Mouse (Mus musculus): ENCODE data around the gene Bcl9. TPM values are rescaled to one million over a fixed set of nuclear protein-coding genes. Genes with fewer than 3 reads are reported as not detected.

The Bcl9 gene
- total and polyA plus RNA-seq, 3 experiments, result 1.1 to 13.5 (median 3.3) TPM

GRCm38 (mm10) chr3:97223261-97223660, 74.5 kb downstream of the Bcl9 start:
- H3K9me3 ChIP-seq (replicated peaks; ENCODE audit: low read length), result no peaks in the 10 kb centered on the region
- peaks cover 13 to 47% of the 10 kb centered on the region in 2 experiments for H3K4me1 ChIP-seq (ENCODE audit: control insufficient read depth in 1 of 2, insufficient read depth in 2 of 2)
- peak; percentile 66 for DNase-seq (ENCODE audit: extremely low read depth)
- no peak overlapping the region for H3K27ac ChIP-seq (ENCODE audit: insufficient read depth, low read depth)
- in situ Hi-C loops (cut with MboI; ENCODE audit: low pct_ligation_motif_present, low pct_unique_long_range_greater_than_20kb, low sequenced_read_pairs), result no loop called here
- H3K4me3 ChIP-seq (replicated peaks in 1 of 3; ENCODE audit: low read depth in 2 of 3, low read length in 2 of 3, poor library complexity in 1 of 3), result no peak overlapping the region
- H3K79me2 ChIP-seq (replicated peaks; ENCODE audit: control insufficient read depth, extremely low read depth, insufficient read depth, poor library complexity, severe bottlenecking), result no peaks in the 10 kb centered on the region; the same call in 1 of the 2 replicates
- dilution Hi-C loops (cut with MboI; ENCODE audit: extremely low pct_ligation_motif_present, extremely low pct_unique_long_range_greater_than_20kb, low sequenced_read_pairs), result no loop called here
- 0 out of 2 replicates have a peak overlapping the region, but pooled peaks have one; percentile 4 for H3K4me2 ChIP-seq (ENCODE audit: insufficient read depth, low read depth, poor library complexity, severe bottlenecking)
- no peaks in the 10 kb centered on the region for H3K27me3 ChIP-seq (replicated peaks)
- peak; percentile 72 for TF ChIP-seq ETS1 (conservative IDR thresholded peaks at IDR 0.05; ENCODE audit: low read depth, low read length)
- no peak for TF ChIP-seq USF1 (IDR thresholded peaks at IDR 0.05; ENCODE audit: low read depth, low read length)
- TF ChIP-seq BHLHE40 (IDR thresholded peaks at IDR 0.05; ENCODE audit: low read depth, low read length), result peak; percentile 78
- TF ChIP-seq POLR2A (IDR thresholded peaks at IDR 0.05; ENCODE audit: low read depth, low read length), result no peak
- no peak for TF ChIP-seq POLR2AphosphoS2 (IDR thresholded peaks at IDR 0.05; ENCODE audit: low read depth, low read length)
- TF ChIP-seq MAX (IDR thresholded peaks at IDR 0.05; ENCODE audit: low read length), result 0 out of 2 replicates have a peak, but pooled peaks have one; percentile 13
- TF ChIP-seq JUN (IDR thresholded peaks at IDR 0.05; ENCODE audit: insufficient read depth, low read depth, low read length), result no peak
- 0 out of 2 replicates have a peak, but pooled peaks have one; percentile 15 for TF ChIP-seq TCF12 (IDR thresholded peaks at IDR 0.05; ENCODE audit: low read depth, low read length)
- no peak overlapping the region for H3K9ac ChIP-seq (ENCODE audit: insufficient read depth, low read depth)
- H3K36me3 ChIP-seq (replicated peaks in 1 of 2; ENCODE audit: control insufficient read depth in 1 of 2, insufficient read depth in 1 of 2, low read length in 1 of 2), result peaks cover 7 to 43% of the 10 kb centered on the region in 2 experiments

GRCm38 (mm10) chr3:97215526-97215925, 82.2 kb downstream of the Bcl9 start:
- no peak for DNase-seq (ENCODE audit: extremely low read depth)
- Histone ChIP-seq H3K9me3 (replicated peaks; ENCODE audit: low read length) (no peaks in the 10 kb centered on the region), H3K4me1 (ENCODE audit: control insufficient read depth in 1 of 2, insufficient read depth in 2 of 2) (peaks cover 0 to 10% of the 10 kb centered on the region in 2 experiments; a peak in 2 of 4 replicates), H3K9ac (ENCODE audit: insufficient read depth, low read depth) (no peak overlapping the region), H3K4me3 (replicated peaks in 1 of 3; ENCODE audit: low read depth in 2 of 3, low read length in 2 of 3, poor library complexity in 1 of 3) (no peak overlapping the region), H3K79me2 (replicated peaks; ENCODE audit: control insufficient read depth, extremely low read depth, insufficient read depth, poor library complexity, severe bottlenecking) (no peaks in the 10 kb centered on the region), H3K36me3 (replicated peaks in 1 of 2; ENCODE audit: control insufficient read depth in 1 of 2, insufficient read depth in 1 of 2, low read length in 1 of 2) (peaks cover 44 to 88% of the 10 kb centered on the region in 2 experiments), H3K27ac (ENCODE audit: insufficient read depth, low read depth) (no peak overlapping the region), H3K27me3 (replicated peaks) (no peaks in the 10 kb centered on the region), H3K4me2 (ENCODE audit: insufficient read depth, low read depth, poor library complexity, severe bottlenecking) (no peak overlapping the region)
- dilution Hi-C loops (cut with MboI; ENCODE audit: extremely low pct_ligation_motif_present, extremely low pct_unique_long_range_greater_than_20kb, low sequenced_read_pairs) (no loop called here), in situ Hi-C loops (cut with MboI; ENCODE audit: low pct_ligation_motif_present, low pct_unique_long_range_greater_than_20kb, low sequenced_read_pairs) (no loop called here)
- no peak for TF ChIP-seq ZMIZ1 (IDR thresholded peaks at IDR 0.05; ENCODE audit: low read depth, low read length)
- no peak for TF ChIP-seq RAD21 (IDR thresholded peaks at IDR 0.05; ENCODE audit: low read depth, low read length)
- no peak for TF ChIP-seq ETS1 (conservative IDR thresholded peaks at IDR 0.05; ENCODE audit: low read depth, low read length)
- TF ChIP-seq MAX (IDR thresholded peaks at IDR 0.05; ENCODE audit: low read length), result no peak
- TF ChIP-seq PAX5 (IDR thresholded peaks at IDR 0.05; ENCODE audit: low read length), result no peak
- no peak for TF ChIP-seq RCOR1 (conservative IDR thresholded peaks at IDR 0.05; ENCODE audit: low read depth, low read length)
- no peak for TF ChIP-seq POLR2AphosphoS2 (IDR thresholded peaks at IDR 0.05; ENCODE audit: low read depth, low read length)
- TF ChIP-seq ELF1 (IDR thresholded peaks at IDR 0.05; ENCODE audit: low read depth, low read length), result no peak
- TF ChIP-seq GABPA (IDR thresholded peaks at IDR 0.05; ENCODE audit: insufficient replicate concordance, low read depth, low read length), result no peak
- TF ChIP-seq E2F4 (IDR thresholded peaks at IDR 0.05; ENCODE audit: insufficient replicate concordance, low read depth, low read length), result no peak
- no peak for TF ChIP-seq ZKSCAN1 (IDR thresholded peaks at IDR 0.05; ENCODE audit: borderline replicate concordance, low read depth, low read length)

All from CH12.LX (cell line).